Mouse (Mus musculus) inflammation-experienced regulatory T-cells, adult 16 weeks (primary cell): ENCODE data around the gene Ferd3l. TPM values are rescaled to one million over a fixed set of nuclear protein-coding genes. Genes with fewer than 3 reads are reported as not detected.

ENCODE experiments used
- polyA plus RNA-seq: library from polyadenylated mRNA; unstranded; fragments of 100-300 nt; shearing (Covaris generic); gene quantifications from one replicate; pipeline ENCODE4 v1.2.1, GENCODE M21; 2017

The Ferd3l gene
- not detected for polyA plus RNA-seq

GRCm38 (mm10) chr12:33928331-33929192 is at the start of gene Ferd3l:
TSS of gene Ferd3l (plus strand) at chr12:33928425.

DNA sequence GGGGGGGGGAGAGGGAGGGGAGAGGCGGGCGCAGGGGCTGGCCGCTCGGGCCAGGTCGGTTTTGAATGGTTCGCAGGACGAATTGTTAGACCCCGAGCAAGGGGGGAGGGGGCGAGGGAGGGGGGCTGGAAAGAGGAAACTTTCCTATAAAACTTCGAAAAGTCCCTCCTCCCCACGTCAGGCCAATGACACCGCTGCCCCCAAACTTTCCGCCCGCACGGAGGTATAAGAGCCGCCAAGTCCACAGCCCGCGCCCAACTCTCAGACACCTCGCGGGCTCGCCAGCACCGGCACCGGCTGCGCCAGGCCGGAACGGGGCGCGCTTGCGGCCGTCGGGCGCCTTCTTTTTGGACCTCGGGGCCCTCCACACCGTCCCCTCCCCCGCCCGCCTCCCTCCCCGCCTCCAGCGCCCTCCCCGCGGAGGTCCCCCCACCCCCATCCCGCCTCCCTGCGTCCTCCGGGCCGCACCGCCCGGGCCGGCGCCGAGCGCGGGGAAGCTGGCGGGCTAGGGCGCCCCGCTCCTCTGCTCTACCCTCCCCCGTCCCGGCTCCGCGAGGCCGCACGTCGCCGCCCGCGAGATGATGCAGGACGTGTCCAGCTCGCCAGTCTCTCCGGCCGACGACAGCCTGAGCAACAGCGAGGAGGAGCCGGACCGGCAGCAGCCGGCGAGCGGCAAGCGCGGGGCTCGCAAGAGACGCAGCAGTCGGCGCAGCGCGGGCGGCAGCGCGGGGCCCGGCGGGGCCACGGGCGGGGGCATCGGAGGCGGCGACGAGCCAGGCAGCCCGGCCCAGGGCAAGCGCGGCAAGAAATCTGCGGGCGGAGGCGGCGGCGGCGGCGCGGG is 29.4 kb downstream of the Ferd3l start, which contains the start of gene Twist1:
Gene Twist1 (plus strand): TSS at position 272 of the 841 bp plus-strand sequence.

Other genes starting within 250 kb of the Ferd3l start
- not detected for gene Twist1, start 29.2 kb downstream of the Ferd3l start, polyA plus RNA-seq